Mouse (Mus musculus) erythroblast, embryonic 14.5 days (primary cell): ENCODE data around the gene Prss28. TPM values are rescaled to one million over a fixed set of nuclear protein-coding genes. Genes with fewer than 3 reads are reported as not detected.

ENCODE experiments used
- H3K27me3 ChIP-seq: 2 replicates; pipeline ENCODE4 v1.6.1; 2012; ENCODE audit warnings: inconsistent platforms; ENCODE audit not compliant: control insufficient read depth
- H3K36me3 ChIP-seq: 2 replicates; pipeline ENCODE4 v1.6.1; 2012; ENCODE audit warnings: mild to moderate bottlenecking, inconsistent platforms; ENCODE audit not compliant: control insufficient read depth
- H3K4me1 ChIP-seq: 2 replicates; pipeline ENCODE4 v1.6.1; 2012; ENCODE audit warnings: inconsistent platforms; ENCODE audit not compliant: control insufficient read depth
- H3K4me3 ChIP-seq: replicated peaks from 2 replicates; pipeline ENCODE3; 2012; ENCODE audit warnings: moderate library complexity, mild to moderate bottlenecking, inconsistent platforms
- H3K9me3 ChIP-seq: 2 replicates; pipeline ENCODE4 v1.6.1; 2012; ENCODE audit warnings: low read length, inconsistent platforms, mixed read lengths; ENCODE audit not compliant: control insufficient read depth
- GATA1 ChIP-seq: IDR thresholded peaks from 2 replicates; pipeline ENCODE4 v1.6.1; 2012; ENCODE audit warnings: low read length, inconsistent platforms, mixed read lengths
- TAL1 ChIP-seq: IDR thresholded peaks from 3 replicates; pipeline ENCODE4 v1.6.1; 2012; ENCODE audit warnings: low read length, inconsistent platforms, mixed read lengths
- polyA plus RNA-seq: library from polyadenylated mRNA; stranded (reverse); fragments of >175 nt; gene quantifications from 2 replicates; pipeline ENCODE4 v1.2.3, GENCODE M21; 2012

Prss28 gene
- polyA plus RNA-seq, result 0.08 TPM in 1 of 2 replicates, not detected in the other

GRCm38 (mm10) chr17:25308346-25308745 is at the start of gene Prss28:
Gene Prss28 (plus strand): TSS chr17:25308646.
- Histone ChIP-seq H3K4me1 (no peaks in the 10 kb centered on the region), H3K4me3 (no peak within 1 kb of the TSS), H3K9me3 (no peaks in the 10 kb centered on the region), H3K36me3 (no peaks in the 10 kb centered on the region), H3K27me3 (no peaks in the 10 kb centered on the region)
- TF ChIP-seq GATA1, result no peak
- no peak for TF ChIP-seq TAL1

- peaks cover 3% of the 10 kb centered on the region for H3K4me1 ChIP-seq
- H3K27me3 ChIP-seq, result no peaks in the 10 kb centered on the region
- peaks cover 88% of the 10 kb centered on the region for H3K36me3 ChIP-seq
- H3K9me3 ChIP-seq, result no peaks in the 10 kb centered on the region
- TF ChIP-seq TAL1 (no peak), GATA1 (no peak)
- H3K4me3 ChIP-seq, result no peak overlapping the region
These were observed 44.0 kb upstream of the Prss28 start for GRCm38 (mm10) chr17:25264453-25264852.

- Histone ChIP-seq H3K9me3 (no peaks in the 10 kb centered on the region), H3K27me3 (no peaks in the 10 kb centered on the region), H3K36me3 (peaks cover 63% of the 10 kb centered on the region), H3K4me1 (peaks cover 45% of the 10 kb centered on the region), H3K4me3 (peak overlapping the region; percentile 86)
- no peak for TF ChIP-seq TAL1
- TF ChIP-seq GATA1, result no peak
These were observed 37.6 kb upstream of the Prss28 start for GRCm38 (mm10) chr17:25270795-25271335.

GRCm38 (mm10) chr17:25272326-25272725 is 36.1 kb upstream of the Prss28 start:
- Histone ChIP-seq H3K4me1 (peaks cover 45% of the 10 kb centered on the region), H3K27me3 (no peaks in the 10 kb centered on the region), H3K4me3 (peak overlapping the region; percentile 86), H3K9me3 (no peaks in the 10 kb centered on the region), H3K36me3 (peaks cover 48% of the 10 kb centered on the region)
- TF ChIP-seq TAL1, result no peak
- TF ChIP-seq GATA1, result peak; percentile 48; the same call in 1 of the 2 replicates

GRCm38 (mm10) chr17:25272951-25273705 is 35.3 kb upstream of the Prss28 start:
- no peak for TF ChIP-seq TAL1
- TF ChIP-seq GATA1, result no peak
- peaks cover 45% of the 10 kb centered on the region for H3K4me1 ChIP-seq

GRCm38 (mm10) chr17:25273706-25274501 is 34.5 kb upstream of the Prss28 start:
- Histone ChIP-seq H3K9me3 (no peaks in the 10 kb centered on the region), H3K27me3 (no peaks in the 10 kb centered on the region), H3K4me1 (peaks cover 45% of the 10 kb centered on the region), H3K4me3 (peak overlapping the region; percentile 86), H3K36me3 (peaks cover 32% of the 10 kb centered on the region)
- TF ChIP-seq GATA1, result no peak
- no peak for TF ChIP-seq TAL1

More at GRCm38 (mm10) chr17:25272951-25273705, 35.3 kb upstream of the Prss28 start:
- no peaks in the 10 kb centered on the region for H3K9me3 ChIP-seq
- H3K27me3 ChIP-seq, result no peaks in the 10 kb centered on the region
- peaks cover 40% of the 10 kb centered on the region for H3K36me3 ChIP-seq
- peak overlapping the region; percentile 86 for H3K4me3 ChIP-seq

- H3K36me3 ChIP-seq, result peaks cover 24% of the 10 kb centered on the region
- TF ChIP-seq GATA1, result no peak
- no peak for TF ChIP-seq TAL1
- H3K9me3 ChIP-seq, result no peaks in the 10 kb centered on the region
- peaks cover 38% of the 10 kb centered on the region for H3K4me1 ChIP-seq
- H3K4me3 ChIP-seq, result peak within 1 kb of the TSS; percentile 86
- peaks cover 3% of the 10 kb centered on the region; the same call in 1 of the 2 replicates for H3K27me3 ChIP-seq
These were observed 33.7 kb upstream of the Prss28 start, which contains the start of gene Ube2i for GRCm38 (mm10) chr17:25274571-25275346. Gene Ube2i (minus strand): TSS chr17:25274622.

- H3K9me3 ChIP-seq, result no peaks in the 10 kb centered on the region
These were observed 32.6 kb upstream of the Prss28 start for GRCm38 (mm10) chr17:25275833-25276232.

More at GRCm38 (mm10) chr17:25275833-25276232, 32.6 kb upstream of the Prss28 start:
- peaks cover 13% of the 10 kb centered on the region for H3K36me3 ChIP-seq
- peaks cover 28% of the 10 kb centered on the region for H3K4me1 ChIP-seq
- H3K4me3 ChIP-seq, result no peak overlapping the region
- H3K27me3 ChIP-seq, result peaks cover 3% of the 10 kb centered on the region; the same call in 1 of the 2 replicates
- no peak for TF ChIP-seq TAL1
- TF ChIP-seq GATA1, result no peak
